Mouse (Mus musculus) kidney, postnatal 10 days (tissue): ENCODE measurements around the gene Cacng8.
A peak's percentile ranks its signal among the peaks of the same experiment; 100 is the strongest.
"Not testable (repeated sequence)": the region's sequence is repeated elsewhere in the genome, so short reads cannot be mapped to it uniquely, and the experiment has no call there.

Experiments
- DNase-seq: peaks from one replicate; pipeline ENCODE4 v3.0.0; 2021; ENCODE audit warnings: mixed read lengths

The Cacng8 gene

DNA sequence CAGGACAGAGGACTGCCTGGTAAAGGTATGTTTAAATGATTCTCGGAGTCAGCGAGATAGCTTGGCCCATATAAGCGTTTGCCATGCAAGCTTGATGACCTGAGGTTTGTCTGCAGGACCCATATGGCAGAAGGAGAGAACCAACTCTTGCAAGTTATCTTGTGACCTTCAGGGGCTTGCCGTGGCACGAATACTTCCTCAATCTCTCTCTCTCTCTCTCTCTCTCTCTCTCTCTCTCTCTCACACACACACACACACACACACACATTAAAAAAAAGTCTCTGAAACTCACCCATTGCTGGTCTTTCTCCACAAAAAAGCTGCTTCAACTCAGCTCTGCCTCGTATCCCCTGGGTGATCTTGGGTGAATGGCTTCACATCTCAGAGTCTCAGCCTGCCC, 1.6 kb upstream of the Cacng8 start:
- DNase-seq, result no peak

GRCm38 (mm10) chr7:3389444-3390412, 755 bp upstream of the Cacng8 start:
- peak; percentile 86 for DNase-seq

DNA sequence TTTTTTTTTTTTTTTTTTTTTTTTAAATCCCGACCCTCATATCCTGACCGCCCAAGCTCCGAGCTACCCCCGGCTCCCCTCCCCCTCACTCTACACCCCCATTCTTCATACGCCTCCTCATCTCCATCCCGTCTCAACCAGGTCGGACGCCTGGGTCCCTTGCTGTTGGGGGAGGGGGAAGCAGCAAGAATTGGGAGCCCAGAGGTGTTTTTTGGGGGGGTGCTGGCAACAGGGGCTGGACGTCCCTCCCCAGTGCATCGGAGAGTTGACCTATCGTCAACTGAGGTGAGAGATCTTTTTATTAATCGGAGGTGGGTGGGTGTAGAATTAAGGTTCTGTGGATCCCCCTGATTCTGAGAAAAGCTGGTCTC, 583 bp downstream of the Cacng8 start:
- DNase-seq, result no peak

DNA sequence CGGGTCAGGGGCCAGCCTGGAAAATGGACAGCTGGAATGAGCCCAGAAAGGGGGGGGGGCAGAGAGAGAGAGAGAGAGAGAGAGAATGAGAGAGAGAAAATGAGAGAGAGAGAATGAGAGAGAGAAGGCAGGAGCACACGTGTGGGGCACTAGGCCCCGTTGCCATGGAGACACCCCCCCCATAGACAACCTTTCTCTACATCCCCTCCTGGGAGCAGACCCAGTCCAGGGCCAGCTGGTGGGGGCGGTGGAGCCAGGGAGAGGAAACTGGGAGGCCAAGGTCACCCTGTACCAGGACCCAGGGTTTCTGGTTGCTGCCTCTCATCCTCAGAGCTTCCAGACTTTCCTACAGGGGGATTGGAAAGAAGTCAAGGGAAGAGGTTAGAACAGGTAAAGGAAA, 1.3 kb downstream of the Cacng8 start:
- DNase-seq, result peak; percentile 16

GRCm38 (mm10) chr7:3397355-3397754, 6.9 kb downstream of the Cacng8 start:
- no peak for DNase-seq

- DNase-seq, result no peak
These were observed 7.3 kb downstream of the Cacng8 start for GRCm38 (mm10) chr7:3397797-3398196.

- DNase-seq, result not testable (repeated sequence)
These were observed 7.9 kb downstream of the Cacng8 start for GRCm38 (mm10) chr7:3398363-3398762.

DNA sequence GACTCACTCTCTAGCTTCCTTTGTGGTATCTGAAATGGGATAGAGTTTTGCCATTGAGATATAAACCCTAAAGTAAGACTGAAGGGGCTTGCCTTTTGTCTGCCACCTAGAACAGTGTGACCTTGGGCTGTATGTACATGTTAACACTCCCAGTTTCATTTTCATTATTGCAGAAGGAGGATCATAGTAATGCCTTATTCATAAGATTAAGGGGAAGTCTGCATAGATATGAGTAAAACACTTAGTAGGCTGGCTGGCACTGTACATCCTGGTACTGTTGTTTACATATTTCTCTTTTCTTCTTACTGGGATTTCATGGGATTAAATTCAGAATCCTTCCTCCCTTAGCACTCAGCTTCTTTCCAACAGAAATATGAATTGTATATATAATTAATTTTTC, 9.5 kb downstream of the Cacng8 start:
- DNase-seq, result no peak

DNA sequence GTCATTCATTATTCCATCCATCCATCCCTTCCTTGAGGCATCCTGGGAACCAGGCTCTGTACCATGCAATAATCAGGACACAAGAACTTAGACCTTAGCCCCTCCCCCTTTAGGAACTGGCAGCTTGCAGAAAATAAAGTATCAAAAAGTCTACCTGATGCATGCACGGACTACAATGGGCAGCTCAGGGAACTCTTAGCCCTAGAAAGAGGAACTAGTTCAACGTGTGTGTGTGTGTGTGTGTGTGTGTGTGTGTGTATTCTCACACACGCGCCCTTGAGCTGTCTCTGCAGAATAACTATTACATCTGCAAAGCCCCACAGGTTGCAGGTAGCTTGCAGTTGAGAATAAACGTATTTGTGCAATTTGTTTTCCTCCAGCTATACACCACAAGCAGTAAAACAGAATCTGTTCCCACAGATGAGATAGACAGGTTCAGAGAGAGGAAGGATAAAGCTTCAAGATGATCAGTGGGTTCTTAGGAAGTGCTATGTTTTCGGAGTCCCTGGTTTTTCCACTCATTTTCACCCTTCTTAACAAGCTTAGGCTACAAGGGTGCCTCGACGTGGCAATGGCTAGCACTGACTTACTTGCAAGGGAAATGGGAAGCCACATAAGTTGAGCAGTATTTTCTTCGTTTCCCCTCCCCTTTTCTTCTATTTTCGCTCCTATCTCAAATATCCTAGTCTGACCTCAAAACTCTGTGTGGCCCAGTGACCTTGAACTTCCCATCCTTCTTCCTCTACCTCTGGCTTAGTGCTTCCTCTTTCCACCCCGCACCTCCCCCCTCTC, 19.4 kb downstream of the Cacng8 start:
- DNase-seq, result no peak

DNA sequence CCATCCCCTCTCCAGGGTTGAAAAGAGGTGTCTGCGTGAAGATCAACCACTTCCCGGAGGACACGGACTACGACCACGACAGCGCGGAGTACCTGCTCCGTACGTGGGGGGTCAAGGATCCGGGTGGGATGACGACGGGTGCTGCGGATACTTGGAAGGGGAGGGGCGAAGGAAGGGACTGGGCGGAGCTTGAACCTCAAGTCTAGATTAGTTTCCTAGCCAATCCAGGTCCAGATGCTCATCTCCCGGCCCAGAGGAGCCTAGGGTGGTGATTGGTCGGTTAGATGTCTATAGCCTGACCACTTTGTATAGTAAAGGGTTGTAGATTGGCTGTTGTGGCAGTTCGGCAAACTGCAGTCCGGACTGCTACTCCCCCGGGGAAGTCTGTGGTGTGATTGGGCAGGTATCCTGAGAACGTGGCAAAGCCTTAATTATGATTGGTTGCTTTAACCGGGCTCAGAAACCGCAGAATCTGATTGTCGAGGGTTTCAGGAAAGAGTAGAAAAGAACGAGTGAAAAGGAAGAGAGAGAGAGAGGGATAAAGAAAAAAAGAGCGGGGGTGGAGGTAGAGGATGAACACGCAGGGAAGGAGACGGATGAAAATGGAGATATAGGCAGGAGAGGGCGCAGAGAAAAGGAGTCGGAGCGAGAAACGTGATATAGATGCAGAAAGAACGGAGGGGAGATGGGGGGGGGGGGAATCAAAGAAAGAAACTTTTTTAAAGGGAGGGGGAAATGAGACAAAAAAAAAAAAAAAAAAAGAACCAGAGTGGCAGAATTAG, 20.9 kb downstream of the Cacng8 start:
- peak; percentile 39 for DNase-seq

DNA sequence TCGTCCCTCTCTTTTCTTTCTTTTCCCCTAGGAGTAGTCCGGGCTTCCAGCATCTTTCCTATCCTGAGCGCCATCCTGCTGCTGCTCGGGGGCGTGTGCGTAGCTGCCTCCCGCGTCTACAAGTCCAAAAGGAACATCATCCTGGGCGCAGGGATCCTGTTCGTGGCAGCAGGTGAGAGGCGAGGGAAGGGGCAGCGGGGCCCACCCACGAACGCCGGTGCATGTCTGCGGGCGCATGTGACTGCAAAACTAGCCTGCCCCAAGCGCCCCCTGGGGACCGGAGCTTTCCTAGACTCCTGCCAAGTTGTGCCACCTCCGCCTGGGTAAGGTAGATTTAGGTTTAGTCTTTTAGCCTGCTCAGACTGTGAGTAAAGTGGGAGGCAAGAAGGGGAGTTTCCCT, 21.6 kb downstream of the Cacng8 start:
- peak; percentile 38 for DNase-seq

- DNase-seq, result peak; percentile 59
These were observed 24.4 kb downstream of the Cacng8 start for GRCm38 (mm10) chr7:3414888-3415287.

DNA sequence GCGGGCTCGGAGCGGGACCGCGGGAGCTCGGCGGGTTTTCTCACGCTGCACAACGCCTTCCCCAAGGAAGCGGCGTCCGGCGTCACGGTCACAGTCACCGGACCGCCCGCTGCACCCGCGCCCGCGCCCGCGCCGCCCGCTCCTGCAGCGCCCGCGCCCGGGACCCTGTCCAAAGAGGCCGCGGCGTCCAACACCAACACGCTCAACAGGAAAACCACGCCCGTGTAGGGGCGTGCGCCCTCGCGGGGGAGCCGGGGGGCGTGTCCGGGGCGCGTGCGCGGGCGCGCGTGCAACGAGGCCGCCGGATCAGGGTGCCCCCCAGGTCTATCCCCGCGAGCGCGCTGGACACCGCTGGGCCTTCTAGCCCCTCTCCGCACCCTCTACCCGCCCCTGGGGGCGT, 24.9 kb downstream of the Cacng8 start:
- DNase-seq, result peak; percentile 58

- no peak for DNase-seq
These were observed 29.5 kb downstream of the Cacng8 start for GRCm38 (mm10) chr7:3419941-3420340.

DNA sequence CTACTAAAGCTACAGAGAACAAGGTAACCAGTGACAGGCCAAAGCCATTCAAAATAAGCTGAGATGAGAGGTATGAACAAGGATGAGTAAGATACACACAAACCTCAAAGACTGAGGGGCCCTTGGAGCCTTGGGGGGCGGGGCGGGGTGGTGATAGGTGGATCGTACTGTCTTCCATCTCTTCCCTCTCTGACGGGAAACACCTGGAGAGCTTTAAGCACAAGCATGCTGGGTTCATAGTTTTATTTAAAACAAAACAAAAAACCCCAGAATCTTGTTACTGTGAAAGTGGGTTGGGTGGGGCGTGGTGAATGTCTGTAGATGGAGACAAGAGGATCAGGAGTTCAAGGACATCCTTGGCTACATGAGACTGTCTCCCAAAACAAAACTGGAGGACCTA, 30.0 kb downstream of the Cacng8 start:
- DNase-seq, result no peak

DNA sequence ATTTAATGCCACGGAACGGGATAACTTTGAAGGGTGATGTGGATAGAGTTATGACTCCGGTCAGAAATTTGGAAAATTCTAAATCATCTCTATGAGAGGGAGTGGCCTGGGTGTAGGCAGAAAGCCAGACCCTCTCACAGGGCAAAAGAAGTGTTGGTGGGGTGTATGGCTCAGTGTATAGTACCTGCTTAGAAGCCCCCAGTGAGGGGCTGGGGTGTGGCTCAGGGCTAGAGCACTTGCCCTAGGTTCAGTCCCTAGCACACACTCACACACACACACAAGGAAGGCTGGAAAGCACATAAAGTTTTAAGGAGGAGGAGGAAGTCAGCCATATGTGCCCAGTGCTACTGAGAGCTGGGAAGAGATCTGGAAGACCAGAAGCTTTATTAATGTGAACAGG, 30.8 kb downstream of the Cacng8 start:
- no peak for DNase-seq

DNA sequence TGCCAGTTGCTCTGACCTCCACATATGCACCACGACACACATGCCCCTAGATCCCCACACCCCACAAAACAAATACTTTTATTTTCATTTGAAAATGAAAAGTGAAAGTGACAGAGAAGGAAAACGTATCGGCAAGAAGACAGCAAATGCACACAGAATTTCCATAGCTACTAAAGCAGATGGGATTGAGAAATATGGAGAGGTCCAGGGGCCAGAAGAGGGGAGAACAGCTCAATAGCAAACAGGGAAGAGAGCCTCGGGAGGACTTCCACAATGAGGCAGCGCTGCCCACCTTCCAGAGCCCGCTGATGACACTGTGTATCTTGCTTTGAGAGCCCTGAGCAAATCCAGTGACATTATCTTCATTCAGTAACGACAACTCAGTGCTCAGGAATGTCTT, 31.6 kb downstream of the Cacng8 start:
- no peak for DNase-seq

DNA sequence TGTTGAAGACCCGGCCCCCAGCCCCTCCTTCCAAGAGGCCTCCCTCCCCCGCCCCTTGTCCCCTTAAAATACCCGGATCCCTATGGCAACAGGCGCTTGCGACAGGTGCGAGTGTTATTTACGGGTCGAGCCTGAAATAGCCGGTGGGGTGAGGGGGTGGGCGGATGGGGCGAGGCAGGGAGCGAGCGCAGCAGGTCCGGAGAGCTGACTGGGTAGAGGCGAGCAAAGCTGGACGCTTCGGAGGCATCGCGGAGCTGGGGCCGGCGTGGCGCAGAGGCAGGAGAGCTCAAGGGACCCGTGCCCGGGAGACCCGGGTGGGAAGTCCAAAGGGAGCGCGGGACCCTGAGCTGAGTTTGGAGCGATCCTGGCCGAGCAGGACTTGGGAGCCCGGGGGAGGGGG, 32.9 kb downstream of the Cacng8 start:
- no peak for DNase-seq

- no peak for DNase-seq
These were observed 33.4 kb downstream of the Cacng8 start, which contains the start of gene Cacng6 for GRCm38 (mm10) chr7:3423895-3424294. TSS of gene Cacng6 (plus strand) at chr7:3424195.

DNA sequence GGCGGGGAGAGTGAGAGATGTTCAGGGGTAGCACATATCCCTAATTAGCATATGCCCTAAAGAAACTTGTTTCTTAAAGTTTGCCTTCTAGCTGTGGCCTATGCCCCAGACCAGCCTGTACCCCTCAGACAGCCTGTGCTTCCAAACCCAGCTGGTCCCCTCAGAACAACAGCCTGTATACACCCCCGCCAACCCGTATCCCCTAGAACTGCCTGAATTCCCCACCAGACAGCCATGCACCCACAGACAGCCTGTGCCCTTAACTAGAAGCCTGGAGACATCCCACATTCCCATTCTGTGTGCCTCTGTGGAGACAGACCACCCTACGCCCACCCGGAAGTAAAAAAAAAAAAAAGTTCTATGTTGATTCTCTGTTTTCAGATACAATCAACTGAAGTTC, 34.7 kb downstream of the Cacng8 start:
- DNase-seq, result no peak

- no peak for DNase-seq
These were observed 39.7 kb downstream of the Cacng8 start for GRCm38 (mm10) chr7:3430161-3430560.

DNA sequence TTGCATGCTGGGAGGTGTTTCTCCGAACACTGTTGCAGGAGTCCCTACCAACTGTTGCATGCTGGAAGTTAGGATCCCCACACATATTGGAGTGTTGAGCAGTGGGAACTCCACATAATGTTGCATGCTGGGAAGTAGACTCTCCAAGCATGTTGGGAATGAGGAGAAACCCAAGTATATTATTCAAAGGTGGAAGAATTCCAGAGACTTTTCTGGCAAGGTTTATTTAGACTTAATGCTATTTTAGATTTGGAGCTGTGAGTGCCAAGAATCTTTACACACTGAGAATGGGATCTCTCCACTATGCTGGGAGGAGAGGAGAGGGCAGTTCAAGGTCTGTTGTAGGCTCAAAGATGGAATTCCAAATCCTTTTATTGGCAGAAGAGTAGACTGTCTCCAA, 41.6 kb downstream of the Cacng8 start:
- DNase-seq, result no peak

DNA sequence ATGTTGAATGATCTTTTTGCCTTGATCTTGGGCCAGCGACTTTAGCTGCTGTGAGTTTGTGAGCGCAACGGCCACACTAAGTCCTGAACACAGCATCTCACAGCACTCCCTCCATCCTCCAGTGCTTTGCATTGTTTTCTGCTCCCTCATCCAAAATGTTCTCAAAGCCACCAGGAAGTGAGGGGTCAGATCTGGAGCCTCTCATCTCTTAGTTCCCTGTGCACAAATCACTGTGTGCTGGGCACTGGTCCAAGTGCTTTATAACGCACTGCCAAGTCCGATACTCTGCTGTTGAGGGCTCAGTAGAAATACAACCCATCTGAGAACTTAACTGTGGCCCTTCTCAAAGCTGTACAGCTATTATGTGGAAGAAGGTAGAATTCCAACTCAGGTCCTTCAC, 47.5 kb downstream of the Cacng8 start:
- DNase-seq, result peak; percentile 51
